Mouse (Mus musculus) embryonic facial prominence, embryonic 11.5 days (tissue): Measurements from ENCODE around the gene Klhl26. TPM values are rescaled to one million over a fixed set of nuclear protein-coding genes. Genes with fewer than 3 reads are reported as not detected.
A peak's percentile ranks its signal among the peaks of the same experiment; 100 is the strongest.

Experiments
- ATAC-seq: fragments of 200-750 bp; cut with Nextera tagmentation; replicated peaks from 2 replicates; pipeline ENCODE4 v1.8.0; 2017; ENCODE audit warnings: low read depth; ENCODE audit not compliant: insufficient number of reproducible peaks, low FRiP score, low TSS enrichment
- DNase-seq: peaks from one replicate; pipeline ENCODE4 v3.0.0-alpha.2; 2015; ENCODE audit warnings: low spot score
- H3K27ac ChIP-seq: fragments of 300-500 bp; sonication (generic); replicated peaks from 2 replicates; pipeline ENCODE4 v1.5.1; 2014; ENCODE audit warnings: mild to moderate bottlenecking, low read depth, low read length, control low read depth
- H3K27me3 ChIP-seq: fragments of 300-500 bp; sonication (generic); 2 replicates; pipeline ENCODE4 v1.6.1; 2014; ENCODE audit warnings: mild to moderate bottlenecking, low read length, moderate library complexity, mixed read lengths; ENCODE audit not compliant: control insufficient read depth, insufficient read depth
- H3K36me3 ChIP-seq: fragments of 300-500 bp; sonication (generic); replicated peaks from 2 replicates; pipeline ENCODE4 v1.6.1; 2014; ENCODE audit warnings: low read depth, mild to moderate bottlenecking, low read length, moderate library complexity, mixed read lengths; ENCODE audit not compliant: control insufficient read depth, insufficient read depth
- H3K4me1 ChIP-seq: fragments of 300-500 bp; sonication (generic); 2 replicates; pipeline ENCODE4 v1.6.1; 2014; ENCODE audit warnings: low read length, mixed read lengths; ENCODE audit not compliant: control insufficient read depth, insufficient read depth
- H3K4me2 ChIP-seq: fragments of 300-500 bp; sonication (generic); 2 replicates; pipeline ENCODE4 v1.6.1; 2014; ENCODE audit warnings: low read depth, mild to moderate bottlenecking, control low read depth, low read length, moderate library complexity
- H3K4me3 ChIP-seq: fragments of 300-500 bp; sonication (generic); 2 replicates; pipeline ENCODE4 v1.5.1; 2014; ENCODE audit warnings: low read depth, low read length, control low read depth
- H3K9ac ChIP-seq: fragments of 300-500 bp; sonication (generic); replicated peaks from 2 replicates; pipeline ENCODE4 v1.6.1; 2014; ENCODE audit warnings: mild to moderate bottlenecking, control low read depth, low read length
- H3K9me3 ChIP-seq: fragments of 300-500 bp; sonication (generic); replicated peaks from 2 replicates; pipeline ENCODE4 v1.6.1; 2016; ENCODE audit warnings: mild to moderate bottlenecking, low read length, inconsistent platforms, mixed read lengths; ENCODE audit not compliant: control insufficient read depth
- WGBS: fragments of 180-500 bp; shearing (Covaris S2); extraction: QIAGEN DNeasy Blood & Tissue Kit; methylation state at CpG from one replicate; pipeline ENCODE4 v1.1.7; 2014; 5-methylcytosine and 5-hydroxymethylcytosine counted together
- polyA plus RNA-seq: library from polyadenylated mRNA; unstranded; fragments of >200 nt; fragmentation: Nextera tagmentation; extraction: Ambion mirVana; gene quantifications from 2 replicates; pipeline ENCODE4 v1.2.1, GENCODE M21; 2014

The Klhl26 gene
- polyA plus RNA-seq, 1 experiment from 2014 or later = 17.9 TPM

DNA sequence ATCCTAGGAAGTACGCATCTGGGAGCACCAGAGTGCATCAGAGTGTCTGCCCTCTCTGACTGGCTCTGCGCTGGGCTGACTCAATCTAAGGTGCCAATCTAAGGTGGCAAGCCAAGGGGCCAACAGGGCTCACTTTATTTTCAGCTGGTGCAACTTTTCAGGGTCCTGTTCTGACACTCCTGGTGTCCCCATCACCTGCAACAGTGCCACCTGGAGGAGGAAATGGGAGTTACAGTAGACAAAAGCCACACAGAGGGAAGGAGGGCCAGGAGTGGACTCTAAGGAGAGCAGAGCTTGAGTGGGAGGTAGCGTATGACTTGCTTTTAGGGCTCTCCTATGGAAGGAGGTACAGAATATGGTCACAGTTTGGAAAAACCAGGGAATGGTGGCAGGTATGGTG, 28.1 kb upstream of the Klhl26 start:
- Histone ChIP-seq H3K4me3 (no peak overlapping the region; the same call in 1 of the 2 replicates), H3K9ac (no peak overlapping the region), H3K27ac (peak overlapping the region; percentile 49; the same call in 1 of the 2 replicates), H3K4me2 (peak overlapping the region; percentile 6; the same call in 1 of the 2 replicates), H3K36me3 (peaks cover 6% of the 10 kb centered on the region), H3K27me3 (peaks cover 26% of the 10 kb centered on the region), H3K4me1 (peaks cover 28% of the 10 kb centered on the region), H3K9me3 (no peaks in the 10 kb centered on the region)
- no peak for ATAC-seq
- WGBS = 54% methylated on average over 3 of the region's 3 CpGs
- DNase-seq = peak; percentile 88

DNA sequence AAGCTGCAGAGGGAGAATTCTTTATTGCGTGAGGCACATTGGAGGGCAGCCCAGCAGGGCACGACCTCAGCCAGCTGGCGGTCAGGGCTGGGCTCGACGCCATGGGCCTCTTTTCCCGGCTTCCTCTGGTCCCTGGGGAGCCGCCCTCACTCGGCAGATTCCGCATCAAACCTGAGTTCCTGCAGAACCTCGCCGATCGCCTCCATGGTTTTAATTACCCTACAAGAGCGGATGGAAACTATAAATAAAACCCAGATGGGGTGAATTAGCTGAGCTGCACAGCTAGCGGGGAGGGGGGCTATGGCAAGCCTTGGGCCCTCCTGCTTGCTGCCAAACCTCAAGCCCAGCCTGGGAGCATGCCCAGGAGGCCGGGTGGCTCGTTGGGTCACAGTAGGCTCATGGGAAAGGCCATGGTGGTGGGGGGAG, 27.5 kb upstream of the Klhl26 start:
- WGBS = 27% methylated on average over 16 of the region's 16 CpGs
- no peak overlapping the region; the same call in 1 of the 2 replicates for H3K4me3 ChIP-seq

DNA sequence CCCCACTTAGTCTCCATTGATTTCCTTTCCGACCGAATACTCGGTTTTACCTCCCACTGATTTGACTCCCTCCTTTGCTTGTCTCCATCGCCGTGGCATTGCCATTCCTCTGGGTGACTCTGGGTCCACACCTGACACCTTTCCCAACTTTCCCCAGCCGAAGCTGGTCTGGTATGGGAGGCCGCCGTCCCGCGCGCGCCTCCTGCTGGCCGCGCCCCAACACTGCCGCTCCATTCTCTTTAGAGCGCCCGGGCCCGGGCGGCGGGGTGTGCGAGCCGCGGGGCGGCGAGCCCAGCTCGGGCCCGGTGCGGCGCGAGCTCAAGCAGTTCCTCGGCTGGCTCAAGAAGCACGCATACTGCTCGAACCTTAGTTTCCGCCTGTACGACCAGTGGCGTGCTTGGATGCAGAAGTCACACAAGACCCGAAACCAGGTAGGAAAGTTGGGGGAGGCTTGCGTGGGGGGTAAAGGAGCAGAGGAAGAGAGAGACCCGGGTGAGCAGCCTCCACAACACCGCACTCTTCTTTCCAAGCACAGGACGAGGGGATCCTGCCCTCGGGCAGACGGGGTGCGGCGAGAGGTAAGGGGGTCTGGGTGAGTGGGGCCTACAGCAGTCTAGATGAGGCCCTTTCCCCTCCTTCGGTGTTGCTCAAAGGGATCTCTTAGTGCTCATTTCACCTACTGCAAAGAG, 26.4 kb upstream of the Klhl26 start:
- Histone ChIP-seq H3K27me3 (peaks cover 26% of the 10 kb centered on the region), H3K4me1 (peaks cover 19% of the 10 kb centered on the region), H3K9me3 (no peaks in the 10 kb centered on the region), H3K4me3 (no peak overlapping the region), H3K27ac (no peak overlapping the region; the same call in 1 of the 2 replicates), H3K4me2 (peak overlapping the region; percentile 11), H3K9ac (peak overlapping the region; percentile 32; the same call in 1 of the 2 replicates), H3K36me3 (peaks cover 6% of the 10 kb centered on the region)
- no peak for ATAC-seq
- WGBS = 9% methylated on average over 46 of the region's 46 CpGs
- peak; percentile 84 for DNase-seq

More for the DNA sequence above, 27.5 kb upstream of the Klhl26 start:
- peaks cover 27% of the 10 kb centered on the region for H3K4me1 ChIP-seq
- peaks cover 6% of the 10 kb centered on the region for H3K36me3 ChIP-seq
- H3K4me2 ChIP-seq = no peak overlapping the region
- peak; percentile 19; the same call in 1 of the 2 replicates for ATAC-seq
- H3K27me3 ChIP-seq = peaks cover 26% of the 10 kb centered on the region
- peak overlapping the region; percentile 49; the same call in 1 of the 2 replicates for H3K27ac ChIP-seq
- H3K9me3 ChIP-seq = no peaks in the 10 kb centered on the region
- H3K9ac ChIP-seq = no peak overlapping the region
- peak; percentile 93 for DNase-seq

DNA sequence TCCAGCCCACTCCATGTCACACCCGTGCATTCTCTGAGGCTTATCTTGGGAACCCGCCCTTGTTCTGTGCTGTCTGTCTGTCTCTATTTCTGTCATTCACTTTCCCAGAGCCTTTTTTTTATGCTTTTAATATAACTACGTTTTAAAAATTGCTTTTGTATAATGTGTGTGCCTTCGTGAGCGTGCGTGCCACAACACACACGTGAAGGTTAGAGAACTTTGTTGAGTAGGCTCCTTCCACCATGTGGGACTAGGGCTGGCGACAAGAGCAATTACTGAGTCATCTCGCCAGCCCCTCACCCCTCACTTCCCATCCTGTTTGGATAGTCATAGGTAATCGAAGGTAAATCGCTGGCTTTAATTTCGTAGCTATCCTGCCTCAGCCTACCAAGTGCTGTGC, 25.8 kb upstream of the Klhl26 start:
- H3K9me3 ChIP-seq = no peaks in the 10 kb centered on the region
- ATAC-seq (no peak), DNase-seq (no peak)
- no peak overlapping the region for H3K4me2 ChIP-seq
- WGBS = 29% methylated on average over 12 of the region's 12 CpGs
- H3K9ac ChIP-seq = no peak overlapping the region
- H3K4me3 ChIP-seq = no peak overlapping the region
- peaks cover 19% of the 10 kb centered on the region for H3K4me1 ChIP-seq
- H3K27me3 ChIP-seq = peaks cover 26% of the 10 kb centered on the region
- 0 out of 2 replicates have a peak, but pooled peaks cover under 1% of the 10 kb centered on the region for H3K36me3 ChIP-seq
- no peak overlapping the region for H3K27ac ChIP-seq

DNA sequence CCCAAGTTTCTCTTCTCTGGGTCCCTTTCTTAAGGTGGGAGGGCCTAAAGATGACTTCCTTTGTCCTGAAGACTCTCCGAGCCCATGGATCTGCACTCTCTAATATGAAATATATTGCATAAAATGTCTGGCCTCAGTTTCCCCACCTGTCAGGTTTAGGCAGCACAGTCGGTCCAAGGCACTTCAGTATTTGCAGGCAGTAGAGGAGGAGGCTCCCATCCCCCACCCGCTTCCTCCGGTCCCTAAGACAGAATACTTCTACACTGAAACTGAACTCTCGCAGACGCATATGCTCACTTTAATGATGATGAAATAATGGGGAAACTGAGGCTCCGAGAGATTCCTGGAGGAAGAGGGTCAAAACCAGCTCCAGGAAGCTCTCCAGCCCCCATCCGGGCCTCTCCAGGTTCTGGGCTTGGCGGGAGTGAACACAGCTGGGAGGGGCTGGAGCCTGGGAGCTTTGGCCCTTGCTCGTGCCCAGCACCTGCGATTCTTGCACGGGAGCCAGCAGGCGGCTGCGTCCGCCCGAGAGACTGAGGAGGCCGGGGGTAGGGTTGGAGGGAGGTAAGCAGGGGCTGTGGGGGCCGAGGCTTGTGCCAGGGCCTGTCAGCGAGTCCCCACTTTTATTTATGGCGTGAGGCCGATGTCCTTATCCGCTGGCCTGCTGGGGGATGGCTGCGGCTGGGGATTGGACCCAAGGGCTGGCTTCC, 25.2 kb upstream of the Klhl26 start:
- H3K27me3 ChIP-seq = peaks cover 26% of the 10 kb centered on the region
- no peak overlapping the region for H3K9ac ChIP-seq
- no peak overlapping the region for H3K27ac ChIP-seq
- ATAC-seq (no peak), DNase-seq (no peak)
- 13% methylated on average over 23 of the region's 23 CpGs for WGBS
- no peaks in the 10 kb centered on the region for H3K36me3 ChIP-seq
- H3K4me1 ChIP-seq = peaks cover 19% of the 10 kb centered on the region
- H3K4me3 ChIP-seq = no peak overlapping the region
- no peaks in the 10 kb centered on the region for H3K9me3 ChIP-seq
- no peak overlapping the region for H3K4me2 ChIP-seq

DNA sequence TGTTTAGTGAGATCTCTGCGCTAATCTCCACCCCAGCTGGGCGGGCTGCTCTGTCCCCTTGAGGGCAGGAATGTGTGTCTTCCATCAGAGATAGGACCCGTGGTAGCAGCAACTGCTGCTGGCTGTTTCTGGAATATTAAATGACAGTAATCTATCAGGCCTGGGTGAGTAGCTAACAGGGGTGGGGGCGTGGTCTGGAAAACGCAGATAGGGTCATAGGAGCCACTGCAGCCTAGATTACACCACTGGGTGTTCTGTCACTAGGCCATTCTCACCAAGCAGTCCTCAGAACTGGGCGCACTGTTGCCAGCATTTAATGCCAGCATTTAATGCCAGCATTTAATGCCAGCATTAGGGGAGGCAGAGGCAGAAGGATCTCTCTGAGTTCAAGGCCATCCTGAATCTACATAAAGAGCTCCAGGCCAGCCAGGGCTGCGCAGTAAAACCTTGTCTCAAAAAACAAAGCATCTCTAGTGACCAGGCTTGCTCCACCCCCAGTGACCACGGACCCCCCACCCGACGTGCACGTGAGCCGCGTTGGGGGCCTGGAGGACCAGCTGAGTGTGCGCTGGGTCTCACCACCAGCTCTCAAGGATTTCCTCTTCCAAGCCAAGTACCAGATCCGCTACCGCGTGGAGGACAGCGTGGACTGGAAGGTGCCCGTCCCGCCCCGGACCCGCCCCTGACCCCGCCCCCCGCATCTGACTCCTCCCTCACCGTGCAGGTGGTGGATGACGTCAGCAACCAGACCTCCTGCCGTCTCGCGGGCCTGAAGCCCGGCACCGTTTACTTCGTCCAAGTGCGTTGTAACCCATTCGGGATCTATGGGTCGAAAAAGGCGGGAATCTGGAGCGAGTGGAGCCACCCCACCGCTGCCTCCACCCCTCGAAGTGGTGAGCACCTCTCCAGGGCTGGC, 23.9 kb upstream of the Klhl26 start:
- Histone ChIP-seq H3K4me3 (no peak overlapping the region), H3K27ac (no peak overlapping the region), H3K9ac (no peak overlapping the region), H3K36me3 (no peaks in the 10 kb centered on the region), H3K9me3 (no peaks in the 10 kb centered on the region), H3K27me3 (peaks cover 35% of the 10 kb centered on the region), H3K4me1 (peaks cover 18% of the 10 kb centered on the region), H3K4me2 (peak overlapping the region; percentile 16; the same call in 1 of the 2 replicates)
- ATAC-seq (no peak), DNase-seq (no peak)
- 10% methylated on average over 37 of the region's 39 CpGs for WGBS

DNA sequence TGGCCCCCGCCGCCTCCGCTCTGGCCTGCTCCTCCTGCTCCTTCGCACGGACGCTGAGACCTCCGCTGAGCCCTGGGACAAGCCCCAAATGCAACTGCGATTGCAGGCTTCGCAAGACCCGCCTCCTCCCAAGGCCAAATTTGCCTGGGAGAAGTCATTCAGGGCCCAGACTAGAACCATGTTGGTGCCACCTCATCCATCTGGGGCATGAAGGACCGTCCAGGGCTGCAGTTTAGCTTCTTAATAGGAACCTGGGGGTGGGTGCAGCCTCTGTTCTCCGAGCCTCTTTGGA, 18.9 kb upstream of the Klhl26 start:
- Histone ChIP-seq H3K27ac (no peak overlapping the region), H3K36me3 (no peaks in the 10 kb centered on the region), H3K4me2 (peak overlapping the region; percentile 77), H3K4me3 (peak overlapping the region; percentile 25), H3K4me1 (peaks cover 6% of the 10 kb centered on the region), H3K9ac (peak overlapping the region; percentile 35), H3K27me3 (peaks cover 54% of the 10 kb centered on the region), H3K9me3 (no peaks in the 10 kb centered on the region)
- no peak for ATAC-seq
- WGBS = 3% methylated on average over 12 of the region's 12 CpGs
- no peak for DNase-seq
